Mouse (Mus musculus): ENCODE data around the gene Bend5. TPM values are rescaled to one million over a fixed set of nuclear protein-coding genes. Genes with fewer than 3 reads are reported as not detected.
A peak's percentile ranks its signal among the peaks of the same experiment; 100 is the strongest.

The Bend5 gene
- total and polyA plus RNA-seq, 3 experiments: 15.6 to 21.8 (median 19.3) TPM

DNA sequence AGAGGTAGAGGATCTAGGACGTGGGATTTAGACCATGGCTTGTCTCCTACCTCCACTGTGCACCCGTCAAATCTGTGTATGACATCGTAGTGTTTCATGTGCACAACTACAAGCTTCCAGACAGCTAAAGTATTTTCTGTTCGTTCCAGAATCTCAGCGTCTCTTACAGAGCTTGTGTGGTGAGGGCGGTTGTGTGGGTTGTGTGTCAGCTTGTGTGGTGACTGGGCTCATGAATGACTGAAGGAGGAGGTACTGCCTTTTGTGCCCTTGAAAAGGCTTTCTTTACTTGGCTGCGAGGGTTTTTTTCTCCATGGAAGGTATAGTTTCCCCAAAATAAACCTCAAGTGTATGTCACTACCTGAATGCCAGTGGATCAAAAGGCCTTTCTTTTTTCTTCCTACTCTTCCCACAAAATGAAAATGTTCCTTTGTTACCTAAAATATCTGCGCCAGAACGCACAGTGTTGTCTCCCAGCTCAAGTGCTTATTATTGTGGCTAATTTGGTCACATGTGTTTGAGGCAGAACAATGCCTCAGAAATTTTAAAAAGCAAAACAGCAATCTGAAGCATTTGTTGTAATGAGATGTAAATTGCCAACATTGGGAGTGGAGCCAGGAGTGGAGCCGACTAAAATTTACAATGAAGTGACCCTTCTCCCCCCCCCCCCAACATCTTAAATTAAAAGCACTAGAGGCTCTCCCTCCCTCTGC is 29.3 kb downstream of the Bend5 start:
- peaks cover 48 to 81% of the 10 kb centered on the region in 2 experiments for H3K4me1 ChIP-seq (ENCODE audit: control insufficient read depth in 1 of 2, insufficient read depth in 2 of 2)
- no peaks in the 10 kb centered on the region for H3K9me3 ChIP-seq (replicated peaks; ENCODE audit: low read length)
- DNase-seq (ENCODE audit: extremely low read depth): no peak
- no peaks in the 10 kb centered on the region for H3K27me3 ChIP-seq (replicated peaks)
- peaks cover 10% of the 10 kb centered on the region for H3K79me2 ChIP-seq (replicated peaks; ENCODE audit: control insufficient read depth, extremely low read depth, insufficient read depth, poor library complexity, severe bottlenecking)
- H3K36me3 ChIP-seq (replicated peaks in 1 of 2; ENCODE audit: control insufficient read depth in 1 of 2, insufficient read depth in 1 of 2, low read length in 1 of 2): peaks cover 8 to 23% of the 10 kb centered on the region in 2 experiments
- in situ Hi-C loops (cut with MboI; ENCODE audit: low pct_ligation_motif_present, low pct_unique_long_range_greater_than_20kb, low sequenced_read_pairs): no loop called here
- peak overlapping the region in 1 of 3 experiments; percentile 1 for H3K4me3 ChIP-seq (replicated peaks in 1 of 3; ENCODE audit: low read depth in 2 of 3, low read length in 2 of 3, poor library complexity in 1 of 3)
- peak overlapping the region; percentile 12 for H3K9ac ChIP-seq (ENCODE audit: insufficient read depth, low read depth)
- peak overlapping the region; percentile 55 for H3K27ac ChIP-seq (ENCODE audit: insufficient read depth, low read depth)
- H3K4me2 ChIP-seq (ENCODE audit: insufficient read depth, low read depth, poor library complexity, severe bottlenecking): peak overlapping the region; percentile 32
- dilution Hi-C loops (cut with MboI; ENCODE audit: extremely low pct_ligation_motif_present, extremely low pct_unique_long_range_greater_than_20kb, low sequenced_read_pairs): no loop called here
- no peak for TF ChIP-seq USF2 (conservative IDR thresholded peaks at IDR 0.05; ENCODE audit: low read depth, low read length)
- TF ChIP-seq ZMIZ1 (IDR thresholded peaks at IDR 0.05; ENCODE audit: low read depth, low read length): no peak
- no peak for TF ChIP-seq SMC3 (IDR thresholded peaks at IDR 0.05; ENCODE audit: low read depth, low read length)
- no peak for TF ChIP-seq MAX (IDR thresholded peaks at IDR 0.05; ENCODE audit: low read length)
- no peak for TF ChIP-seq MEF2A (IDR thresholded peaks at IDR 0.05; ENCODE audit: borderline replicate concordance, low read depth, low read length)
- TF ChIP-seq NRF1 (IDR thresholded peaks at IDR 0.05; ENCODE audit: low read depth, low read length): no peak
- no peak for TF ChIP-seq MAFK (IDR thresholded peaks at IDR 0.05; ENCODE audit: insufficient replicate concordance, low read length)
- TF ChIP-seq USF1 (IDR thresholded peaks at IDR 0.05; ENCODE audit: low read depth, low read length): no peak
- no peak for TF ChIP-seq E2F4 (IDR thresholded peaks at IDR 0.05; ENCODE audit: insufficient replicate concordance, low read depth, low read length)

DNA sequence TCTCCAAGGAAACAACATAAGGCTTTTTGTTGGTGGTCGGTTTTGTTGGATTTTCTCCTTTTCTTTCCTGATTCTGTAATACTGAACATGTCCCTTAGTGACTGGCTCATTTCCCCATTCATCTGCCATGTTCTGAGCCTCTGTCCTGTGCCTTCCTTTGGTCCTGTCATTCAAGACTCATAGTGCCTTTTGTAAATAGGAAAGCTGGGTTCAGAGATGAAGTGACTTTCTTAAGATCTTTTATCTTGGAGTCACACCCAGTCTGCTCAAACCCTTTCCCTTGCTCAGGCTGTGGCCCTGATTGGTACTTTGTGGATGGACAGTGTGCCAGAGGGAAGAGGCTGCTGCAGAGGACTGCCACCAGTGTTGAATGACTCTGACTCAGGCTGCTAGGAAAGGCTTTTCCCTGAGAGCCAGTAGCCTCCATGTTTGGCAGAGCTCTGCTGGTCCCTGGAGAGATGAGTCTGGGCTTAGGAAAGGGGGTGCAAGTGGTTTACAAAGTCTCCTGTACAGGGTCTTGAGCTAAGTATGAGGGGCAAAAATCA is 29.9 kb downstream of the Bend5 start:
- Histone ChIP-seq H3K4me1 (ENCODE audit: control insufficient read depth in 1 of 2, insufficient read depth in 2 of 2) (peaks cover 48 to 85% of the 10 kb centered on the region in 2 experiments), H3K4me3 (replicated peaks in 1 of 3; ENCODE audit: low read depth in 2 of 3, low read length in 2 of 3, poor library complexity in 1 of 3) (no peak overlapping the region), H3K79me2 (replicated peaks; ENCODE audit: control insufficient read depth, extremely low read depth, insufficient read depth, poor library complexity, severe bottlenecking) (peaks cover 10% of the 10 kb centered on the region), H3K9ac (ENCODE audit: insufficient read depth, low read depth) (no peak overlapping the region), H3K27me3 (replicated peaks) (no peaks in the 10 kb centered on the region), H3K4me2 (ENCODE audit: insufficient read depth, low read depth, poor library complexity, severe bottlenecking) (no peak overlapping the region), H3K27ac (ENCODE audit: insufficient read depth, low read depth) (no peak overlapping the region), H3K9me3 (replicated peaks; ENCODE audit: low read length) (no peaks in the 10 kb centered on the region), H3K36me3 (replicated peaks in 1 of 2; ENCODE audit: control insufficient read depth in 1 of 2, insufficient read depth in 1 of 2, low read length in 1 of 2) (peaks cover 6 to 29% of the 10 kb centered on the region in 2 experiments)
- no peak for DNase-seq (ENCODE audit: extremely low read depth)
- TF ChIP-seq MYC (IDR thresholded peaks at IDR 0.05; ENCODE audit: low read depth, low read length) (no peak), NRF1 (IDR thresholded peaks at IDR 0.05; ENCODE audit: low read depth, low read length) (no peak), EP300 (IDR thresholded peaks at IDR 0.05; ENCODE audit: low read length) (no peak), E2F4 (IDR thresholded peaks at IDR 0.05; ENCODE audit: insufficient replicate concordance, low read depth, low read length) (no peak), ETS1 (conservative IDR thresholded peaks at IDR 0.05; ENCODE audit: low read depth, low read length) (no peak), IRF4 (IDR thresholded peaks at IDR 0.05; ENCODE audit: low read depth, low read length) (no peak), CHD1 (IDR thresholded peaks at IDR 0.05; ENCODE audit: low read depth, low read length) (no peak), SIN3A (IDR thresholded peaks at IDR 0.05; ENCODE audit: low read length) (no peak), NELFE (IDR thresholded peaks at IDR 0.05; ENCODE audit: low read depth, low read length) (no peak), GABPA (IDR thresholded peaks at IDR 0.05; ENCODE audit: insufficient replicate concordance, low read depth, low read length) (no peak), HCFC1 (IDR thresholded peaks at IDR 0.05; ENCODE audit: low read depth, low read length) (no peak), RAD21 (IDR thresholded peaks at IDR 0.05; ENCODE audit: low read depth, low read length) (no peak)
- dilution Hi-C loops (cut with MboI; ENCODE audit: extremely low pct_ligation_motif_present, extremely low pct_unique_long_range_greater_than_20kb, low sequenced_read_pairs): no loop called here
- in situ Hi-C loops (cut with MboI; ENCODE audit: low pct_ligation_motif_present, low pct_unique_long_range_greater_than_20kb, low sequenced_read_pairs): no loop called here

All from CH12.LX (cell line).